Mouse (Mus musculus): ENCODE results near the gene Usp38. TPM values are rescaled to one million over a fixed set of nuclear protein-coding genes. Genes with fewer than 3 reads are reported as not detected.

Gene Usp38
- total RNA-seq, 1 experiment: 30.1 TPM

DNA sequence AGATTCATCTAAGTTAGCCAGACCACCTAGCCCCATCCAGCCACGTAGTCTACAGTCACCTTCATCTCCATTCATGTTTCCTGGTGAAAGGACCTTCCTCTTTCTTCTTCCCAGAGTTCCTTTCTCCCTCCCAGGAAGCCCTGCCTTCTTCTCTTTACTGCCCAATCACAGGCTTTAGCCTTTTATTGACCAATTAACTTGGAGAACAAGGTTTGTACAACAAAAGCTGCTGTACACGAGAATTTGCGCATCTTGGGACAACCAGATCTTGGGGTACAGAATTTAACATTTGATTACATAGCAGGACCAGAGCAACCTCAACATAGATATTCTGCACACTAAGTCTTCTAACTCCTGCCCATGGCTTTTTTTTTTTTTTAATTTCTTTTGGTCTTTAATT is 73.1 kb downstream of the Usp38 start:
- in situ Hi-C loops (cut with MboI; ENCODE audit: low sequenced_read_pairs in 2 of 2, unreplicated experiment in 2 of 2): no loop called here
- Histone ChIP-seq H3K4me1 (ENCODE audit: control insufficient read depth in 2 of 2, insufficient read depth in 2 of 2, low read length in 2 of 2, poor library complexity in 1 of 2) (no peaks in the 10 kb centered on the region; a peak in 1 of 4 replicates), H3K4me3 (ENCODE audit: insufficient read depth in 1 of 2, low read depth in 1 of 2, low read length in 2 of 2, poor library complexity in 1 of 2, severe bottlenecking in 1 of 2) (peak overlapping the region; percentile 47 to 61; a peak in 3 of 4 replicates), H3K9me3 (ENCODE audit: control insufficient read depth, insufficient read depth, low read depth, low read length) (no peaks in the 10 kb centered on the region), H3K36me3 (ENCODE audit: control insufficient read depth, insufficient read depth, low read length, poor library complexity, severe bottlenecking) (no peaks in the 10 kb centered on the region), H3K27ac (ENCODE audit: insufficient read depth, low read depth, low read length, poor library complexity, severe bottlenecking) (no peak overlapping the region), H3K9ac (ENCODE audit: insufficient read depth, low read depth, low read length, poor library complexity, severe bottlenecking) (peak overlapping the region; percentile 38; the same call in 1 of the 2 replicates)
- DNase-seq (ENCODE audit: low read depth, low spot score): no peak
- TF ChIP-seq HCFC1 (IDR thresholded peaks at IDR 0.05; ENCODE audit: borderline replicate concordance, insufficient read depth, low read length) (no peak), CHD2 (IDR thresholded peaks at IDR 0.05; ENCODE audit: low read depth, low read length) (no peak), ZNF384 (IDR thresholded peaks at IDR 0.05; ENCODE audit: low read depth, low read length) (no peak), MAFK (IDR thresholded peaks at IDR 0.05; ENCODE audit: insufficient read depth, low read depth, low read length) (no peak), ZC3H11A (IDR thresholded peaks at IDR 0.05; ENCODE audit: borderline replicate concordance, low read depth, low read length) (no peak)

DNA sequence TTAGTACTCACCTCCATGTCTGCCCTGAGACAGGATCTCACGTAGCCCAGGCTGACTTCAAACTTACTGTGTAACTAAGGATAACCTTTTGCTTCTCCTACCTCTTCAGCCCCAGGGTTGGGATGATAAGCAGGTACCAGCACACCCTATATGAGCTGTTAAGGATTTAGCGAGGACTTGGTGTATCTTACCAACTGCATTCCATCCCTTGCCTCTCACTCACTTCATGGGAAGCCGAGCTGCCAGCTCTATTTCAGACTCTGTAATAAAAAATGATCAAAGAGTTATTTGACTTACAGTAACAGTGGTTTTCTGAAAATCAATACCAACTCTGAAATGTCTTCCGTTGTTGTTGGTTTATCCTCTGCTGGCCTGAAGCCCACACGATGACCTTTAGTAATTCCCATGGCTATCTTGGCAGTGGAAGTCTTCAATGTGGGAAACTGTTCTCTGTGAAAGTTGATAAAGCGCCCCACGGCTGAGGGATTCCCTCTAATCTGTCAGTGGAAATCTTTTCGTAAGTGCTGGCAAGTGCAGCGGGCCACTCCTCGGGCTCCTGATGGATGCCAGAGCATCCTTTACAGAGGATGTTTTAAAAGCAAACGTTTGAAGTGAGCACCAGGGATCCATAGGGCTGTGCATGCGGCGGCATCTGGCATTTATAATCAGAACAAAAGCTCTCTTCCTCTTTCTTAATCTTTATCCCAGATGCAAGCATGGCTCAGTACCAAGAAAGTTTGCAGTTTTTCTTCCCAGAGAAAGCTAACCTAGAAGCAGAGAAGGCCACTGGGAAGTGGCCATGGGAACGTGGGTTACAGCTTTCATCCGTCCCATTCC is 76.7 kb downstream of the Usp38 start:
- Histone ChIP-seq H3K9ac (ENCODE audit: insufficient read depth, low read depth, low read length, poor library complexity, severe bottlenecking) (no peak overlapping the region), H3K36me3 (ENCODE audit: control insufficient read depth, insufficient read depth, low read length, poor library complexity, severe bottlenecking) (no peaks in the 10 kb centered on the region), H3K4me1 (ENCODE audit: control insufficient read depth in 2 of 2, insufficient read depth in 2 of 2, low read length in 2 of 2, poor library complexity in 1 of 2) (no peaks in the 10 kb centered on the region; a peak in 1 of 4 replicates), H3K4me3 (ENCODE audit: insufficient read depth in 1 of 2, low read depth in 1 of 2, low read length in 2 of 2, poor library complexity in 1 of 2, severe bottlenecking in 1 of 2) (no peak overlapping the region), H3K9me3 (ENCODE audit: control insufficient read depth, insufficient read depth, low read depth, low read length) (no peaks in the 10 kb centered on the region), H3K27ac (ENCODE audit: insufficient read depth, low read depth, low read length, poor library complexity, severe bottlenecking) (no peak overlapping the region)
- TF ChIP-seq MAFK (IDR thresholded peaks at IDR 0.05; ENCODE audit: insufficient read depth, low read depth, low read length): no peak
- TF ChIP-seq HCFC1 (IDR thresholded peaks at IDR 0.05; ENCODE audit: borderline replicate concordance, insufficient read depth, low read length): no peak
- no peak for TF ChIP-seq ZNF384 (IDR thresholded peaks at IDR 0.05; ENCODE audit: low read depth, low read length)
- no peak for TF ChIP-seq CHD2 (IDR thresholded peaks at IDR 0.05; ENCODE audit: low read depth, low read length)
- no peak for TF ChIP-seq ZC3H11A (IDR thresholded peaks at IDR 0.05; ENCODE audit: borderline replicate concordance, low read depth, low read length)
- DNase-seq (ENCODE audit: low read depth, low spot score): no peak
- in situ Hi-C loops (cut with MboI; ENCODE audit: low sequenced_read_pairs in 2 of 2, unreplicated experiment in 2 of 2): no loop called here

Other genes starting within 250 kb of the Usp38 start
- gene Gab1, start 134.4 kb downstream of the Usp38 start, total RNA-seq (2012; rRNA removed): 55.1 and 70.9 TPM in 2 replicates

All from ES-E14 (cell line).